Mouse (Mus musculus) lung, postnatal 0 days (tissue): ENCODE measurements around the gene Napepld.

ENCODE experiments used
- CTCF ChIP-seq: IDR thresholded peaks from 2 replicates; pipeline ENCODE4 v1.5.1; 2016; ENCODE audit warnings: antibody characterized with exemption, mild to moderate bottlenecking
- EP300 ChIP-seq: IDR thresholded peaks from 2 replicates; pipeline ENCODE4 v1.6.1; 2016; ENCODE audit warnings: antibody characterized with exemption, mild to moderate bottlenecking, control low read depth

- TF ChIP-seq CTCF (no peak), EP300 (no peak)
Observed at GRCm38 (mm10) chr5:21724427-21724826, 23.2 kb upstream of the Napepld start.
